Mouse (Mus musculus): ENCODE measurements around the gene Rpl19.

The Rpl19 gene

DNA sequence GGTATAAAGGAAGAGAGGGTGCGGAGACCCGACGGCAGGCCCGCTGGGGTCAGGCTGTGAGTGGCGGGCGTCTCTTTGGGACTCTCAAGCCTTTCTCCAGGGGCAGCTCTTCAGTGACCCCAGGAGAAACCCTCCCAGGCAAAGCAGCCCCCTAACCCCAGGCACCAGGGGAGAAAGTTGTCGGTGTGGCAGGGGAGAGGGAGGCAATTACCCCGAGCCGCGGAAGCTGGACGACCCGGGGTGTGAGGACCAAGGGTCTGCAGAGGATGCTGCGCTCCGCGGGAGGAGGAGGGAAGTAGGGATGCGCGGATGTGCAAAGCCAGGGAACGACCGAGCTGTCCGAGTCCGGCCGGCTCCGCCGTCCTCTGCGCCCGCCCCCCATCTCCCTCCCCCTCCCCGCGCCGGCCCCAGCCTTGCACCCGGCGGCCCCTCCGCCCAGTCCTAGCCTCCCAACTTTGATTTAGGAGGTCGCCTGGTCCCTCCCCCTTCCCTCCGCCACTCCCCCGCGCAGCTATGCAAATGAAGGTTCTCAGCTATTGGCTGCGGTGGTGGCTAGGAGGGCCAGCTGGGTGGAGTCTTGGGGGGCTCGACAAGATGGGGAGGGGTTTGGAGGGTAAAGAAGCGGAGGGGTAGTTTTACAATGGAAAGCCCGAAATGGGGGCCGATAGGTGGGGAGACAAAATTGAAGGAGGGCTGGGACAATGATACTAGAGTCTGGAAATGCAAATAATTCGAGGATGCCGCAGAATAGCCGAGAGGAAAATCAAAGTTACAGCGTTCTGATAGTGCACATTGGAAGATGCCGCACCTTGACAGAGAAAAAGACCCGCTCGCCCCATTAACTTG lies 26.7 kb downstream of the Rpl19 start, which contains the start of gene Stac2:
TSS of gene Stac2 (minus strand) at position 474 of the 846 bp plus-strand sequence.
- no peak for DNase-seq (ENCODE audit: low spot score)

- DNase-seq (ENCODE audit: low spot score), result no peak
Measured at GRCm38 (mm10) chr11:98057466-98057865, 31.0 kb downstream of the Rpl19 start.

- DNase-seq (ENCODE audit: low spot score), result peak; percentile 51
Measured at GRCm38 (mm10) chr11:98057998-98058397, 31.5 kb downstream of the Rpl19 start.

GRCm38 (mm10) chr11:98059662-98060061 lies 33.2 kb downstream of the Rpl19 start:
- peak; percentile 35 for DNase-seq (ENCODE audit: low spot score)

DNA sequence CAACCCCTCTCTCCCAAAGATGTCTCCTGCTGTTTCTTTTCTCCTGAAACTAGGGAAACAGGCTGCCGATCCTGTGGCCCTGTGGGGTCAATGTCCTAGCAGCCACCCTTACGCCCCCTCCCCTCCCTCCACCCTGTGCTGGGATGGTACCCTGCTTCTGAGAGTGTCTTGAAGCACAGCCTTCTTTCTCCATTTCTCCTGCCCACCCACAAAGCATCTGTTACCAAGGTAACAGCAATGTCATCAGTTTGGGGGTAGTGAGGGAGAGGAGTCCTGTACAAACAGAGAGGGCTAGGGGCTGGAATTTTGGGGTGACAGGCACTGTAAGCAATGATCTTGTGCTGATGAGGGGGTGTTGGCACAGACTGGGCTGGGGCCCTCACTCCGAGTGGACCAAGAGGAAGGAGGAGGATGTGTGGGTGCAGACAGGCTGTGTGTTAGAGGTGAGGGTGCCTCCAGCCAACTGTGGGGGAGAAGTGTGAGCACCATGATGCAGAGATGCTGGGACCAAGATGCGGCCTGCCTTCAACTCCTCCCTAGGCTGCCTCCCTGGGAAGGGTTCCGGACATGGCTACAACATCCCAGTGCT lies 33.7 kb downstream of the Rpl19 start:
- DNase-seq (ENCODE audit: low spot score), result no peak

DNA sequence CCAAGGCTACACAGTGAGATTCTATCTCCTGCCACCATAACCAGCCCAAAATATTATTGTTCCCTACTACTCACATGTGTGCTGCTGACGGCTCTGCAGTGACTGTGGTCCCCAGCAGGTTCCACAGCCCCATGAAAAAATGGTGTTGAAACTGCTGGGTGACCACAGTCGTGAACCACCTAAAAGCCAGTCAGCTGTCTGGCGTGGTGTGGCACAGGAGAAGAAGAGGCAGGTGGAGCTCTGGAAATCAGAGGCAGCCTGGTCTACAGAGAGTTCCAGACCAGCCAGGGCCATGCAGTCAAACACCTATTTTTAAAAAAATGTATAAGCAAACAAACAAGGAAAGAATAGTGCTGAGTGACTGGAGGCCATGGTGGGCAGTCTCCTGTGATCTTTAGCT lies 34.9 kb downstream of the Rpl19 start:
- DNase-seq (ENCODE audit: low spot score), result no peak

- DNase-seq (ENCODE audit: low spot score), result peak; percentile 91
Measured at GRCm38 (mm10) chr11:98061904-98062562, 35.5 kb downstream of the Rpl19 start.

DNA sequence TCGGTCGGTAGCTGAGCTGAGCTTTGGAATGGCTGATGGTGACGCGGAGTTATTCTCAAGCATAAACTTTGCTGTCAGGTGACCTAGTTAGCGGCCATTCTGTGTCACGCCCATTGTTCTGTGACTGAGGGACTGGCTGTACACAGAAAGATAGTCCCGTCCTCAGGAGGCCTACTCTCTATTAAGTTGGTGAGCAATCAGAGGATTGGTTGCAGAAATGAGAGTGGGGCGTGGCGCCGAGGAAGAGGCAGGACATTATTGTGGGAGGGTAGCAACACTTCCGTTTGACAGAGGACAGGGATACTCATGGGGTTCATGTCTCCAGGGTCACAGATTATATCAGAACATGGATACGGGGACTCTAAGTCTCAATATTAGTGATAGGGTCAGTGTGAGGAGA lies 39.7 kb downstream of the Rpl19 start:
- DNase-seq (ENCODE audit: low spot score), result no peak

DNA sequence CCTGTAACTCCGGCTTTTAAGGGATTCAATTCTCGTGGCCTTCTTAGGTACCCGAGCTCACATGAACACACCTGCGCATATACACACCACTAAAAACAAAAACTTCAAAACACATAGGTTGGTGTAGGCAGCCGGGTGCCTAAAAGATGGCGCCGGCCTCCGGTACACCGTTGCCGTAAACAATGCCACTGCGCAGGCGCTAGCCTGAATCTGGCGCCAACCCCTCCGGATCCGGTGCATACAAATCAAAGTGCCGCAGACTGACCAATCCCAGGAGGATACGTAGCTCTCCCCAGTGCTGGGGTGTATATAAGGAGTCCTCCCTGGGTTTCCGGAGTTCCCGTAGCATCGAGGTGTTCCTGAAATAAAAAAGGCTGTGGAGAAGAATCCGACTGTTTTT lies 40.7 kb downstream of the Rpl19 start:
- DNase-seq (ENCODE audit: low spot score), result no peak

DNA sequence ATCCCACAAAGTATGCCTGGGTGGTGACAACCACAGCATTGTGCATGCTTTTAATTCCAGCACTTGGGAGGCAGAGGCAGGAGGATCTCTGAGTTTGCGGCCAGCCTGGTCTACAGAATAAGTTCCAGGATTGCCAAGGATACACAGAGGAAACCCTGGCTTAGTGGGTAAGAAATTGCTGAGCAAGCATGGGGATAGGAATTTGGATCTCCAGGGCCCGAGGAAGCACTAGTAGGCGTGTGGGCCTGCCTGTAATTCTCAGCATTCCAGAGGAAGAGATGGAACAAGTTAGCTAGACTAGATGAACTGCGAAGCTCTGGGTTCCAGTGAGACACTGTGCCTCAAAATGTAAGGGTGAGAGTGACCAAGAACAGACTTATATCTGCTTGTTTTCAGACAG lies 46.9 kb downstream of the Rpl19 start:
- DNase-seq (ENCODE audit: low spot score), result no peak

GRCm38 (mm10) chr11:98075195-98075808 lies 48.8 kb downstream of the Rpl19 start:
- DNase-seq (ENCODE audit: low spot score), result peak; percentile 90

DNA sequence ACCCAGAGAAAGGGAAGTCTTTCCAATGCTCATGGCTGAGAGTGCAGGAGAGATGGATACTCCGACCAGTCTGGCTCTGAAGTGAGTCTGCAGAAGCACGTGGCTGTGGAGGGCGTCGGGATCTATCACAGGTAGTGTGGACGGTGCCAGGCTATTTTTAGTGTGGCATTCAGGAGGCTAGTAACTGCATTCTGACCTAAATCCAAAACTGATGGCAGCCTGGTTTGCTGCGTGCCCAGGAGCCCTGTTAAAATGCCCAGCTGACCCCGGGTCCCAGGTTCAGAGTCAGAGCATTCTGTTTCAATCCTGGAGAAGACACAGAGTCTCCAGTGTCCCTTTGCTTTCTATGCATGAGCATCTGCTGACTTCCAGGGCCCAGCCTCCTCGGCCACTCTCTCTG lies 50.6 kb downstream of the Rpl19 start:
- no peak for DNase-seq (ENCODE audit: low spot score)
